Mouse (Mus musculus) neural tube, embryonic 14.5 days (tissue): Measurements from ENCODE around the gene Actr10. TPM values are rescaled to one million over a fixed set of nuclear protein-coding genes. Genes with fewer than 3 reads are reported as not detected.
A peak's percentile ranks its signal among the peaks of the same experiment; 100 is the strongest.

ENCODE experiments used
- ATAC-seq: fragments of 200-750 bp; cut with Nextera tagmentation; 2 replicates; pipeline ENCODE4 v1.8.0; 2017; ENCODE audit warnings: low read depth, mild to moderate bottlenecking, moderate TSS enrichment, moderate library complexity
- H3K27ac ChIP-seq: fragments of 300-500 bp; sonication (generic); 2 replicates; pipeline ENCODE4 v1.5.1; 2014; ENCODE audit warnings: low read depth, mild to moderate bottlenecking, control low read depth, low read length, moderate library complexity, mixed read lengths
- H3K27me3 ChIP-seq: fragments of 300-500 bp; sonication (generic); 2 replicates; pipeline ENCODE4 v1.6.1; 2014; ENCODE audit warnings: low read length; ENCODE audit not compliant: control insufficient read depth, insufficient read depth
- H3K36me3 ChIP-seq: fragments of 300-500 bp; sonication (generic); 2 replicates; pipeline ENCODE4 v1.6.1; 2014; ENCODE audit warnings: low read length, mixed read lengths; ENCODE audit not compliant: control insufficient read depth, insufficient read depth
- H3K4me1 ChIP-seq: fragments of 300-500 bp; sonication (generic); 2 replicates; pipeline ENCODE4 v1.6.1; 2014; ENCODE audit warnings: low read length; ENCODE audit not compliant: control insufficient read depth, insufficient read depth
- H3K4me2 ChIP-seq: fragments of 300-500 bp; sonication (generic); 2 replicates; pipeline ENCODE4 v1.6.1; 2014; ENCODE audit warnings: mild to moderate bottlenecking, low read depth, low read length, control low read depth
- H3K4me3 ChIP-seq: fragments of 300-500 bp; sonication (generic); 2 replicates; pipeline ENCODE4 v1.5.1; 2014; ENCODE audit warnings: low read depth, low read length, control low read depth, mixed read lengths
- H3K9ac ChIP-seq: fragments of 300-500 bp; sonication (generic); replicated peaks from 2 replicates; pipeline ENCODE4 v1.6.1; 2014; ENCODE audit warnings: low read depth, mild to moderate bottlenecking, control low read depth, low read length, mixed read lengths
- H3K9me3 ChIP-seq: fragments of 300-500 bp; sonication (generic); 2 replicates; pipeline ENCODE4 v1.6.1; 2016; ENCODE audit warnings: low read length; ENCODE audit not compliant: control insufficient read depth
- WGBS: fragments of 180-500 bp; shearing (Covaris S2); extraction: QIAGEN DNeasy Blood & Tissue Kit; methylation state at CpG from one replicate; pipeline ENCODE4 v1.1.7; 2014; 5-methylcytosine and 5-hydroxymethylcytosine counted together
- polyA plus RNA-seq: library from polyadenylated mRNA; unstranded; fragments of >200 nt; fragmentation: Nextera tagmentation; extraction: Ambion mirVana; gene quantifications from 2 replicates; pipeline ENCODE4 v1.2.1, GENCODE M21; 2014

Gene Actr10
- polyA plus RNA-seq, 1 experiment from 2014 or later = 210 TPM

DNA sequence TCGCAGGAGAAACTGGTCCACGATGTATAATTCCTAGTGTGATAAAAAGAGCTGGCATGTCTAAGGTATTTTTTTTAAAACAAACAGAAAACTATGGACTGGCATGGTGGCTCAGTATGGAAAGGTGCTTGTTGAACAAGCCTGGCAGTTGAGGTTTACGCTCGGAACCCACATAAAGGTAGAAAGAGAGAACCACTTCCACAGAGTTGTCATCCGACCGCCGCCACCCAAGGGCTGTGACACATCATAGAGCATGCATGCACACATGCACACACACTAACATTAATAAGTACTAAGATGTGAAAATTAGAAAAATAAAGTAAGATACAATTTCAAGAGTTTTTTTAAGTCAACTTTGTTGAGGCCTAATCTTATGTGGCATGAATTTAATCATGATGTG is 3.1 kb downstream of the Actr10 start:
- Histone ChIP-seq H3K4me2 (no peak overlapping the region), H3K36me3 (peaks cover 27% of the 10 kb centered on the region; the same call in 1 of the 2 replicates), H3K9ac (no peak overlapping the region), H3K9me3 (no peaks in the 10 kb centered on the region), H3K27ac (no peak overlapping the region), H3K27me3 (no peaks in the 10 kb centered on the region), H3K4me1 (no peaks in the 10 kb centered on the region), H3K4me3 (no peak overlapping the region)
- no peak for ATAC-seq
- 96% methylated on average over 7 of the region's 7 CpGs for WGBS

DNA sequence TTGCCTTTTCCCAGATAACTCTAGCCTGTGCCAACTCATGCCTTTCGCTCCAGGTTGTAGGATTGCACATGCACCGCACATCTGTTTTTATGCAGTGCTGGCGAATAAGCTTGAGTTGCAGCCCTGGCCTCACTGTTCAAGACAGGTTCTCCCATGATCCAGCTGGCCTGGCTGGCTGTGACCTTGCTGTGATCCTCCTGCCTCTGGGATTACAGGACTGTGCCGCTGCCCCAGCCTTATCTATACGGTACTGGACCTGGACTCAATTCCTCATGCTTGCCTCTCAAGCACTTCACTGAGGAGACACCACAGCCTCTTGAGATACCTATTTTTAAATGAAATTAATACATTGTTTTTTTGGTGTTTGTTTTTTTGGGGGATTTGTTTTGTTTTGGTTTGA is 6.5 kb downstream of the Actr10 start:
- ATAC-seq = no peak
- Histone ChIP-seq H3K9me3 (no peaks in the 10 kb centered on the region), H3K36me3 (peaks cover 40% of the 10 kb centered on the region), H3K4me3 (no peak overlapping the region), H3K27ac (no peak overlapping the region), H3K4me1 (no peaks in the 10 kb centered on the region), H3K4me2 (no peak overlapping the region), H3K9ac (no peak overlapping the region), H3K27me3 (no peaks in the 10 kb centered on the region)
- 100% methylated on average over 5 of the region's 5 CpGs for WGBS

DNA sequence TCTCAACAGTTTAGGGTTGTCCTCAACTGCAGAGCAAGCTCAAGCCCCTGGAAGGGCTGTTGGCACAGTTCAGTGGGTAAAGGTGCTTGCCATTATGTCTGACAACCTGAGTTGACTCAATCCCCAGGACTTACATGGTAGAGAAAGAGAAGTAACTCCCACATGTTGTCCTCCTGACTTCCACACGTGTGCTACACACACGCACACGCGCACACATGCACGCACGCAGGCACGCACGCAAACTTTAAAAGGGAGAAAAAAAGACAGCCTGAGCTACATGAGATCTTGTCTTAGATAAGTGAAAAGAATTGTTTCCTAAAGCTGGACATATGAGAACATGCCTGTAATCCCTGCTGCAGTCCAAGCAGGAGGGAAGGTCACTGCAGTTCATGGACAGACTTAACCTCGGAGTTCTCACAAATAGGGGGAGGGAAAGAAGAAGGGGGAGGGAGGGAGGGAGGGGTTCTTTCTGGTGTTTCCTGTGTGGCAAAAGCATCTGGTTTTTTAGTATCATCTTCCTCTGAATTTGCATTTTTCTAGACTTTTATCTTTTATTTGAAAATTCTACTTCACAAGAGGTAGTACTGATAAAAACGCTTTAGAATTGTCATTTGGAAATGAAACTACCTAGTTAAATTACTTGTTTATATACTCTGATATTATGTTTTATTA is 9.1 kb downstream of the Actr10 start:
- no peak overlapping the region for H3K4me2 ChIP-seq
- no peaks in the 10 kb centered on the region for H3K4me1 ChIP-seq
- H3K4me3 ChIP-seq = no peak overlapping the region
- WGBS = 95% methylated on average over 10 of the region's 10 CpGs
- no peak for ATAC-seq
- H3K9me3 ChIP-seq = no peaks in the 10 kb centered on the region
- no peak overlapping the region for H3K27ac ChIP-seq
- H3K9ac ChIP-seq = no peak overlapping the region
- H3K27me3 ChIP-seq = no peaks in the 10 kb centered on the region
- peaks cover 42% of the 10 kb centered on the region for H3K36me3 ChIP-seq

DNA sequence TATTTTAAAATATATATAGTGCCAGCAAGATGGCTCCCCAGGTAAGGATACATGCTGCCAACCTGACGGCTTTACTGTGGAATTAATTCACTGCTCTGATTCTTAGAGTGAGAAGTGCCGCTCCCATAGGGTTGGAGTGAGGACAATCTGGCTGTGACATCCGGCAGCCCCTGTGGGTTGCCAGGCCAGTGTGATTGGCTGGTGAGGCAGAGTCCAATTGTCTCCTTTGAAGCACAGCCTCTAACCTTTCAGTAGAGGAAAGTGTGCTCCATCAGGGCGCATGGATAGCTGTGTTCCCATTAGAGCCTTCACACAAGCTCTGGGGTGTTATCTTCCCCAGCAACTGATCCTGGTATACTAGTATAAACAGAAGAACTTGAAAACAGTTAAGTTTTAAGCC is 21.0 kb downstream of the Actr10 start:
- H3K27me3 ChIP-seq = no peaks in the 10 kb centered on the region
- no peaks in the 10 kb centered on the region for H3K9me3 ChIP-seq
- no peaks in the 10 kb centered on the region for H3K4me1 ChIP-seq
- WGBS = 85% methylated on average over 4 of the region's 4 CpGs
- no peak for ATAC-seq
- no peak overlapping the region for H3K4me2 ChIP-seq
- H3K4me3 ChIP-seq = no peak overlapping the region
- peaks cover 71% of the 10 kb centered on the region for H3K36me3 ChIP-seq
- H3K27ac ChIP-seq = no peak overlapping the region
- no peak overlapping the region for H3K9ac ChIP-seq

DNA sequence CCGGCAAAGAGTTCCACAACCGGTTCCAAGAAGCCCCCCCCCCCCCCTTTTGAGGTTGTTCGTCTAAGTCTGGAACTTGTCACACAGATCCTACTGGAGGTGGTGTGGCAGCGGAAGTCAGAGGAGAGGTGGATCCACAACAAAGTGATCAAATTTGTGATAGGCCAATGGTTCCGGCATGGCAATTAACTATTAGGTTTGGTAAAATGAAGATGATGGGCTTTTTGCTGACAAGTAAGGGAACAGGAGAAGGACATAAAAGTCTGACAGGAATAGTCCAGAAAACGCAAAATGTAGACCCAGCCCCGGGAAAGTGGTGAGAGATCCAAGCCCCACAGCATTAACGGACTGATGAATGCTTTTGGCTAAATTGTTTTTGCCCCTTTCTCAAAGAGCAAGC is 29.9 kb downstream of the Actr10 start:
- no peaks in the 10 kb centered on the region for H3K27me3 ChIP-seq
- peaks cover 4% of the 10 kb centered on the region; the same call in 1 of the 2 replicates for H3K4me1 ChIP-seq
- H3K9ac ChIP-seq = no peak overlapping the region
- no peak for ATAC-seq
- peaks cover 9% of the 10 kb centered on the region for H3K36me3 ChIP-seq
- 55% methylated on average over 8 of the region's 8 CpGs for whole genome bisulfite sequencing
- H3K9me3 ChIP-seq = no peaks in the 10 kb centered on the region
- peak overlapping the region; percentile 49 for H3K4me3 ChIP-seq
- peak overlapping the region; percentile 85 for H3K27ac ChIP-seq
- H3K4me2 ChIP-seq = peak overlapping the region; percentile 63

DNA sequence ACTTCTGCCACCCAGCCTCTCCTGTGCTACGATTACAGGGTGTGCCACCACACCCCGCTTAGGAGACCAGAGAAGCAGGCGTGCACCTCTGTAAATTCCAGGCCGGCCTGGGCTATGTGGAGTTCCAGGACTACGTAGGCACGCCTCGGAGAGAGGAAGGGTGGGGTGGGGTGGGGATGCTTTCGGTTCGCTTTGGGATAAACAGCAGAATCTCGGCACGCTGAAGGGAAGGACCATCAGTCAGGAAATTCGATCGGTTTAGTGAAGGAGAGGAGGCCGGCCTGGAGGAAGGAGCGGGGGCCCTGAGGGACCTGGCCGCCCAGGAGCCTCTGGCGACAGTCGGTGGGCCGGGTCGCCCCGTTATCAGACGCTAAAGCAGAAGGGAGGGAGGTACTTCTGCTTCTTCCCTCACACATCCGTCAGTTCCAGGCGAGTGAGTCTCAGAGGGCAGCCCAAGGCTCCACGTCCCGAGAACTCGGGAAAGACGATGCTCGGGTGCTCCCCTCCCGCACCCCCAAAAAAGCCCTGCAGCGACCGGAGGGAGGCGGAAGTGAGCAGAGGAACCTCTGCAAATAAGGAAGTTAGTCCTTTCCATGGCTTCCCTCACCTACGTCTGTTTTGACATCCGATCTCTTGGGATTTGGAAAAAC is 30.6 kb downstream of the Actr10 start:
- H3K27me3 ChIP-seq = no peaks in the 10 kb centered on the region
- peaks cover 6% of the 10 kb centered on the region; the same call in 1 of the 2 replicates for H3K36me3 ChIP-seq
- H3K9ac ChIP-seq = peak overlapping the region; percentile 48
- ATAC-seq = peak; percentile 83
- peak overlapping the region; percentile 49 for H3K4me3 ChIP-seq
- peak overlapping the region; percentile 85 for H3K27ac ChIP-seq
- no peaks in the 10 kb centered on the region for H3K9me3 ChIP-seq
- H3K4me1 ChIP-seq = peaks cover 4% of the 10 kb centered on the region; the same call in 1 of the 2 replicates
- under 1% methylated on average over 35 of the region's 35 CpGs for WGBS
- H3K4me2 ChIP-seq = peak overlapping the region; percentile 63

DNA sequence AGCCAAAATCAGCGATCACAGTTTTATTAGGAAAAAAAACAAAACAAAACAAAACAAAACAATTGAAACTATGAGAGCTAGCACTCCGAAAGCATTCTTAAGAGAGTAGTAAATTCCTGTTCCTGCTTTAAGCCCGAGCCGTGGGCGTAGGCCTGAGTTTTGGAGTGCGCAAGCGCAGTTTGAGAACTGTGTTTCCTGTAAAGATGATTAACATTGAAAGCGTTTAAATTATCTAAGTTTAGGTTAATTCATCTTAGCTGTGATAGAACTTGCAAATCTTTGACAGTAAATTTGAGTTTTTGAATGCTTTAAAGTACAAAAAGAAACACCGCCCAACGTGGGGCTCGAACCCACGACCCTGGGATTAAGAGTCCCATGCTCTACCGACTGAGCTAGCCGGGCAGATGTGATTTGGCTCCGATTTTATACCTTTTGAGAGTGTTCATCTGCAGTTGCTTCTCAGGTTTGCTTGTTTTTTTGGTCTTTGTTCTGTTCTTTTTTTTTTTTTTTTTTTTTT is 31.2 kb downstream of the Actr10 start:
- Histone ChIP-seq H3K4me2 (peak overlapping the region; percentile 63), H3K4me1 (peaks cover 4% of the 10 kb centered on the region; the same call in 1 of the 2 replicates), H3K27ac (peak overlapping the region; percentile 85), H3K27me3 (no peaks in the 10 kb centered on the region), H3K36me3 (peaks cover under 1% of the 10 kb centered on the region; the same call in 1 of the 2 replicates), H3K9ac (peak overlapping the region; percentile 48; the same call in 1 of the 2 replicates), H3K4me3 (peak overlapping the region; percentile 49), H3K9me3 (no peaks in the 10 kb centered on the region)
- WGBS = under 1% methylated on average over 15 of the region's 15 CpGs
- peak; percentile 79 for ATAC-seq

DNA sequence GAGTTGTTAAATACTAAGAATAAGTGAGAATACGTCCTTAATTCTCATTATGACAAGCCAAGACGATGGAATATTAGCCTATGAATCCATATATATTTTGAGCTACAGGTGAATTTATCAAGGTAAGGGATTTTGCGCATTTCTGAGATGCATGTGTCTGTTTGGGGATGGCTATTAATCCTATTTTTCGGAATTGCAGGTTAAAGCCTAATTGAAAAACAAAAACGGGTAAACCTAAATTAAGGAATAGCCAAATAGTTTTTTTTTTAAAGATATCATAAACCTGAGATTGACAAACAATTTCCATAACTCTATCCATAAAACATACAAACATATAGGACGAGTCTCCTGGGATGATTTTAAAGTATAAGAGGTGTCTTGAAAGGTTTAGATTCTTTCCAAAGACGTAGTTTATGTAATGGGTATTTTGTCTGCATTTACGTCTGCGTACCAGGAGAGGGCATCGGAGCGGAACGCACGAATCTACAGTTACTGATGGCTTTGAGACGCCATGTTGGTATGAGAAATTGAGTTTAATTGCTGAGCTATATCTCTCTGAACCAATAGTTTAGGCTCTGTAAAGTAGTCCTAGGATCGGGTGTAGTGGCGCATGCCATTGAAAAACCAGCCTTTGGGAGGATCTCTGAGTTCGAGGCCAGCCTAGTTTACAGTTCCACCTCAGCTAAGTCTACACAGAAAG is 32.0 kb downstream of the Actr10 start:
- no peak for ATAC-seq
- WGBS = 3% methylated on average over 17 of the region's 17 CpGs
- no peaks in the 10 kb centered on the region for H3K36me3 ChIP-seq
- H3K9ac ChIP-seq = no peak overlapping the region
- H3K27me3 ChIP-seq = no peaks in the 10 kb centered on the region
- H3K4me1 ChIP-seq = peaks cover 4% of the 10 kb centered on the region; the same call in 1 of the 2 replicates
- no peaks in the 10 kb centered on the region for H3K9me3 ChIP-seq
- H3K4me2 ChIP-seq = peak overlapping the region; percentile 43
- peak overlapping the region; percentile 35 for H3K4me3 ChIP-seq
- 0 out of 2 replicates have a peak overlapping the region, but pooled peaks have one; percentile 39 for H3K27ac ChIP-seq
